Mouse (Mus musculus) urinary bladder, postnatal 14 days (tissue): Measurements from ENCODE around the gene Pomt1.

Source experiments
- DNase-seq: peaks from one replicate; pipeline ENCODE4 v3.0.0; 2021; ENCODE audit warnings: low spot score

Gene Pomt1

GRCm38 (mm10) chr2:32221577-32221976 is 14.8 kb upstream of the Pomt1 start:
- DNase-seq, result no peak

- DNase-seq, result no peak
Measured at GRCm38 (mm10) chr2:32222057-32222456, 14.3 kb upstream of the Pomt1 start.

- no peak for DNase-seq
Measured at GRCm38 (mm10) chr2:32235433-32235832, 957 bp upstream of the Pomt1 start.

- DNase-seq, result peak; percentile 44
Measured at GRCm38 (mm10) chr2:32236760-32237487, 534 bp downstream of the Pomt1 start.

- no peak for DNase-seq
Measured at GRCm38 (mm10) chr2:32237571-32237970, 1.2 kb downstream of the Pomt1 start.

GRCm38 (mm10) chr2:32238708-32239435 is 2.5 kb downstream of the Pomt1 start:
- no peak for DNase-seq

- DNase-seq, result no peak
Measured at GRCm38 (mm10) chr2:32240591-32240990, 4.2 kb downstream of the Pomt1 start.

- no peak for DNase-seq
Measured at GRCm38 (mm10) chr2:32242986-32243385, 6.6 kb downstream of the Pomt1 start.

- DNase-seq, result no peak
Measured at GRCm38 (mm10) chr2:32246741-32247140, 10.4 kb downstream of the Pomt1 start.

GRCm38 (mm10) chr2:32248377-32249361 is 12.3 kb downstream of the Pomt1 start:
- DNase-seq, result no peak

GRCm38 (mm10) chr2:32251791-32252527 is 15.6 kb downstream of the Pomt1 start:
- DNase-seq, result no peak

- no peak for DNase-seq
Measured at GRCm38 (mm10) chr2:32252658-32253057, 16.3 kb downstream of the Pomt1 start.

- no peak for DNase-seq
Measured at GRCm38 (mm10) chr2:32253352-32253751, 17.0 kb downstream of the Pomt1 start.

- DNase-seq, result no peak
Measured at GRCm38 (mm10) chr2:32254563-32254962, 18.2 kb downstream of the Pomt1 start.

- no peak for DNase-seq
Measured at GRCm38 (mm10) chr2:32256273-32256672, 19.9 kb downstream of the Pomt1 start.

- DNase-seq, result no peak
Measured at GRCm38 (mm10) chr2:32258887-32259533, 22.6 kb downstream of the Pomt1 start.

GRCm38 (mm10) chr2:32259657-32260417 is 23.4 kb downstream of the Pomt1 start, which contains the start of gene Uck1:
Gene Uck1 (minus strand): TSS chr2:32260159.
- peak; percentile 89 for DNase-seq

GRCm38 (mm10) chr2:32260635-32261034 is 24.2 kb downstream of the Pomt1 start:
- no peak for DNase-seq

GRCm38 (mm10) chr2:32275823-32276222 is 39.4 kb downstream of the Pomt1 start:
- no peak for DNase-seq

GRCm38 (mm10) chr2:32282289-32282688 is 45.9 kb downstream of the Pomt1 start:
- no peak for DNase-seq
